In genomic region chr2:5011898-5012490, GRCm38 (mm10) we compare ENCODE assay signal across 10 mouse cellular contexts. TPM values are rescaled to one million over a fixed set of nuclear protein-coding genes. Genes with fewer than 3 reads are reported as not detected.
A peak's percentile ranks its signal among the peaks of the same experiment; 100 is the strongest.
DNase-seq lines count a peak whose midpoint lies in the region; ATAC-seq and TF ChIP-seq lines count a peak whose summit lies in the region.
"Had no signal": no experiment of that assay in that cellular context is flagged by ENCODE, and none has a peak within 500 bp of the region (broad histone marks: within the 10 kb centered on the region; RNA-seq: fewer than 3 reads in every experiment).

No protein-coding gene starts in this region.

- no peak overlapping the region for H3K27ac ChIP-seq in heart, embryonic 11.5 days (ENCODE audit: low read depth, low read length)
- no peak overlapping the region for H3K27ac ChIP-seq in forebrain, embryonic 15.5 days (replicated peaks)
- peak overlapping the region; percentile 57 for H3K27ac ChIP-seq in liver, postnatal 0 days (ENCODE audit: low read depth)

- no peaks in the 10 kb centered on the region for H3K27me3 ChIP-seq in heart, embryonic 11.5 days (ENCODE audit: control insufficient read depth, insufficient read depth, low read length)
- H3K27me3 ChIP-seq in C2C12 (ENCODE audit: control insufficient read depth, insufficient read depth, insufficient read length), result no peaks in the 10 kb centered on the region
- no peaks in the 10 kb centered on the region for H3K27me3 ChIP-seq in forebrain, embryonic 15.5 days
- no peaks in the 10 kb centered on the region for H3K27me3 ChIP-seq in liver, postnatal 0 days (ENCODE audit: insufficient read depth, low read length)
- H3K27me3 ChIP-seq: Patski had no signal

- H3ac ChIP-seq in C2C12 (ENCODE audit: control insufficient read depth, insufficient read length, low read depth), result peak overlapping the region; percentile 86

- peak overlapping the region; percentile 63 for H3K9ac ChIP-seq in heart, embryonic 11.5 days (ENCODE audit: low read depth, low read length)
- H3K9ac ChIP-seq in forebrain, embryonic 15.5 days (replicated peaks), result 0 out of 2 replicates have a peak overlapping the region, but pooled peaks have one; percentile 10
- peak overlapping the region; percentile 82 for H3K9ac ChIP-seq in liver, postnatal 0 days (replicated peaks)

- WGBS in heart, embryonic 11.5 days (ENCODE audit: insufficient replicate concordance), result 14% methylated on average over 8 of the region's 8 CpGs
- WGBS in forebrain, embryonic 15.5 days, result 11% methylated on average over 8 of the region's 8 CpGs
- WGBS in liver, postnatal 0 days (ENCODE audit: insufficient replicate concordance), result 6% methylated on average over 8 of the region's 8 CpGs

- peak overlapping the region; percentile 70 for H3K4me2 ChIP-seq in heart, embryonic 11.5 days
- peak overlapping the region; percentile 75 for H3K4me2 ChIP-seq in forebrain, embryonic 15.5 days (replicated peaks)
- H3K4me2 ChIP-seq in liver, postnatal 0 days (ENCODE audit: low read depth, low read length), result peak overlapping the region; percentile 80

- DNase-seq in heart, adult 8-10 months (ENCODE audit: low spot score), result no peak
- DNase-seq in liver, postnatal 0 days, result no peak
- DNase-seq in right cerebral cortex, postnatal 25 days, result no peak
- DNase-seq in left cerebral cortex, adult 11 months (ENCODE audit: low spot score), result no peak
- no peak for DNase-seq in cerebellum, adult 11 months

- peaks cover 8% of the 10 kb centered on the region; the same call in 1 of the 2 replicates for H3K4me1 ChIP-seq in heart, embryonic 11.5 days (ENCODE audit: control insufficient read depth, insufficient read depth, low read length)
- H3K4me1 ChIP-seq in forebrain, embryonic 15.5 days, result peaks cover 12% of the 10 kb centered on the region
- H3K4me1 ChIP-seq in liver, postnatal 0 days (ENCODE audit: insufficient read depth), result peaks cover 6% of the 10 kb centered on the region; the same call in 1 of the 2 replicates

- H3K36me3 ChIP-seq in heart, embryonic 11.5 days (ENCODE audit: control insufficient read depth, insufficient read depth, low read length), result peaks cover 10% of the 10 kb centered on the region
- H3K36me3 ChIP-seq in C2C12 (ENCODE audit: control insufficient read depth, insufficient read depth), result peaks cover 33% of the 10 kb centered on the region
- no peaks in the 10 kb centered on the region for H3K36me3 ChIP-seq in forebrain, embryonic 15.5 days
- H3K36me3 ChIP-seq in liver, postnatal 0 days (replicated peaks; ENCODE audit: insufficient read depth, low read length), result peaks cover 19% of the 10 kb centered on the region

- H3K79me3 ChIP-seq in C2C12 (ENCODE audit: low read depth), result peaks cover 12% of the 10 kb centered on the region

- peaks cover 25% of the 10 kb centered on the region for H3K79me2 ChIP-seq in C2C12 (ENCODE audit: control insufficient read depth, insufficient read depth)

- no peaks in the 10 kb centered on the region for H3K9me3 ChIP-seq in heart, embryonic 11.5 days (replicated peaks; ENCODE audit: control insufficient read depth, low read length)
- no peaks in the 10 kb centered on the region for H3K9me3 ChIP-seq in forebrain, embryonic 15.5 days
- H3K9me3 ChIP-seq in liver, postnatal 0 days (ENCODE audit: low read length), result no peaks in the 10 kb centered on the region

- no peak for TF ChIP-seq EP300 in liver, postnatal 0 days (IDR thresholded peaks at IDR 0.05; ENCODE audit: low read depth)

- ATAC-seq in heart, embryonic 11.5 days (replicated peaks; ENCODE audit: insufficient number of reproducible peaks, low FRiP score, low TSS enrichment), result no peak
- ATAC-seq in forebrain, embryonic 15.5 days (replicated peaks), result no peak
- peak; percentile 31; the same call in 1 of the 2 replicates for ATAC-seq in liver, postnatal 0 days

- TF ChIP-seq CTCF in C2C12 (IDR thresholded peaks at IDR 0.05; ENCODE audit: control insufficient read depth, insufficient read depth, insufficient read length), result no peak
- no peak for TF ChIP-seq CTCF in liver, postnatal 0 days (IDR thresholded peaks at IDR 0.05; ENCODE audit: low read depth)

- H3K4me3 ChIP-seq in heart, embryonic 11.5 days (ENCODE audit: low read depth, low read length), result peak overlapping the region; percentile 57
- H3K4me3 ChIP-seq in C2C12 (ENCODE audit: insufficient read depth, poor library complexity, severe bottlenecking), result peak overlapping the region; percentile 63
- peak overlapping the region; percentile 65 for H3K4me3 ChIP-seq in forebrain, embryonic 15.5 days
- peak overlapping the region; percentile 92 for H3K4me3 ChIP-seq in liver, postnatal 0 days (ENCODE audit: low read depth, low read length)

TF ChIP-seq in C2C12, 6 proteins besides CTCF, POLR2A, EP300 and RAD21:
- TF ChIP-seq MYOG (IDR thresholded peaks at IDR 0.05; ENCODE audit: control insufficient read depth, extremely low read depth, insufficient read length) (no peak), FOSL1 (IDR thresholded peaks at IDR 0.05; ENCODE audit: insufficient read depth, low read length, poor library complexity, severe bottlenecking) (no peak), MYOD1 (IDR thresholded peaks at IDR 0.05; ENCODE audit: control insufficient read depth, insufficient read length, low read depth) (no peak), USF1 (IDR thresholded peaks at IDR 0.05; ENCODE audit: low read depth) (no peak), MAX (IDR thresholded peaks at IDR 0.05) (no peak), CEBPB (IDR thresholded peaks at IDR 0.05; ENCODE audit: low read depth) (no peak)

RNA-seq across cellular contexts. Expression of gene Mcm10, which starts 0.6 kb away (rescaled TPM):
- 21.4 and 23.2 TPM in 2 replicates for polyA plus RNA-seq in heart, embryonic 11.5 days (2014; fragmentation: Nextera tagmentation; extraction: Ambion mirVana)
- under 1 TPM; 0.22 to 0.72 (median 0.39) TPM for total RNA-seq in heart, adult 8-10 months (2022)
- 27.0 TPM for polyA plus RNA-seq in C2C12 (2012; fragmentation: generic; extraction: Trizol)
- 11.8 and 14.9 TPM in 2 replicates for polyA plus RNA-seq in forebrain, embryonic 15.5 days (2015; fragmentation: Nextera tagmentation; extraction: Ambion mirVana)
- 10.5 and 12.2 TPM in 2 replicates for polyA plus RNA-seq in liver, postnatal 0 days (2015; fragmentation: Nextera tagmentation; extraction: Ambion mirVana)

RNA-seq across cellular contexts. Expression of gene Ucma, which starts 36.1 kb away (rescaled TPM):
- polyA plus RNA-seq in heart, embryonic 11.5 days (2014; fragmentation: Nextera tagmentation; extraction: Ambion mirVana), result not detected in 2 replicates
- total RNA-seq in heart, adult 8-10 months (2022), result not detected
- 0.07 TPM for polyA plus RNA-seq in C2C12 (2012; fragmentation: generic; extraction: Trizol)
- polyA plus RNA-seq in forebrain, embryonic 15.5 days (2015; fragmentation: Nextera tagmentation; extraction: Ambion mirVana), result not detected in 2 replicates
- not detected in 2 replicates for polyA plus RNA-seq in liver, postnatal 0 days (2015; fragmentation: Nextera tagmentation; extraction: Ambion mirVana)
- total RNA-seq: gastrocnemius, postnatal 36 days had no signal
- polyA plus RNA-seq: Patski had no signal

RNA-seq across cellular contexts. Expression of gene Optn, which starts 51.9 kb away (rescaled TPM):
- 13.6 and 14.3 TPM in 2 replicates for polyA plus RNA-seq in heart, embryonic 11.5 days (2014; fragmentation: Nextera tagmentation; extraction: Ambion mirVana)
- total RNA-seq in heart, adult 8-10 months (2022), result 100 to 1,000 TPM in 1 of 4 experiments, 10 to 100 TPM in 3; 81.2 to 101 (median 95.0) TPM
- polyA plus RNA-seq in C2C12 (2012; fragmentation: generic; extraction: Trizol), result 7.4 TPM
- polyA plus RNA-seq in forebrain, embryonic 15.5 days (2015; fragmentation: Nextera tagmentation; extraction: Ambion mirVana), result 5.7 and 6.6 TPM in 2 replicates
- 41.0 and 42.0 TPM in 2 replicates for polyA plus RNA-seq in liver, postnatal 0 days (2015; fragmentation: Nextera tagmentation; extraction: Ambion mirVana)

Comparison
In these comparisons a context has a peak if more than half of its experiments do, and no peak if none do; other contexts are left out.
1. H3K9ac ChIP-seq: peak in every context shown above with its lines; median percentile 82 in liver, postnatal 0 days; 63 in heart, embryonic 11.5 days; 10 in forebrain, embryonic 15.5 days.